Mouse (Mus musculus) lung, adult 2 months (tissue): ENCODE data around the gene Ttll1.

Experiments used
- CTCF ChIP-seq: fragments of 200-500 bp; IDR thresholded peaks from 2 replicates; pipeline ENCODE4 v1.5.1; 2011; ENCODE audit warnings: mild to moderate bottlenecking, low read length, control low read depth; ENCODE audit not compliant: insufficient read depth
- POLR2A ChIP-seq: fragments of 200-500 bp; IDR thresholded peaks from 2 replicates; pipeline ENCODE4 v1.6.1; 2011; ENCODE audit warnings: low read depth, mild to moderate bottlenecking, control low read depth, low read length, borderline replicate concordance; ENCODE audit errors: extremely low read depth

- TF ChIP-seq POLR2A (no peak), CTCF (no peak)
Measured at GRCm38 (mm10) chr15:83491891-83492290, 18.8 kb downstream of the Ttll1 start.
